Mouse (Mus musculus) heart, embryonic 15.5 days (tissue): Measurements from ENCODE around the gene Arsb. TPM values are rescaled to one million over a fixed set of nuclear protein-coding genes. Genes with fewer than 3 reads are reported as not detected.

Experiments used
- ATAC-seq: fragments of 200-750 bp; cut with Nextera tagmentation; replicated peaks from 2 replicates; pipeline ENCODE4 v1.8.0; 2017; ENCODE audit warnings: low read depth, moderate TSS enrichment; ENCODE audit not compliant: insufficient number of reproducible peaks, insufficient read depth, low FRiP score
- H3K27ac ChIP-seq: fragments of 300-500 bp; sonication (generic); 2 replicates; pipeline ENCODE4 v1.5.1; 2015; ENCODE audit warnings: mild to moderate bottlenecking, inconsistent platforms
- H3K27me3 ChIP-seq: fragments of 300-500 bp; sonication (generic); 2 replicates; pipeline ENCODE4 v1.6.1; 2015; ENCODE audit warnings: inconsistent platforms
- H3K36me3 ChIP-seq: fragments of 300-500 bp; sonication (generic); 2 replicates; pipeline ENCODE4 v1.6.1; 2015; ENCODE audit warnings: mild to moderate bottlenecking, inconsistent platforms
- H3K4me1 ChIP-seq: fragments of 300-500 bp; sonication (generic); replicated peaks from 2 replicates; pipeline ENCODE4 v1.6.1; 2015; ENCODE audit warnings: inconsistent platforms
- H3K4me2 ChIP-seq: fragments of 300-500 bp; sonication (generic); 2 replicates; pipeline ENCODE4 v1.6.1; 2015; ENCODE audit warnings: inconsistent platforms, mild to moderate bottlenecking, moderate library complexity
- H3K4me3 ChIP-seq: fragments of 300-500 bp; sonication (generic); 2 replicates; pipeline ENCODE4 v1.5.1; 2015; ENCODE audit warnings: mild to moderate bottlenecking, inconsistent platforms
- H3K9ac ChIP-seq: fragments of 300-500 bp; sonication (generic); 2 replicates; pipeline ENCODE4 v1.6.1; 2015; ENCODE audit warnings: mild to moderate bottlenecking, inconsistent platforms
- H3K9me3 ChIP-seq: fragments of 300-500 bp; sonication (generic); replicated peaks from 2 replicates; pipeline ENCODE4 v1.6.1; 2016; ENCODE audit warnings: inconsistent platforms
- WGBS: fragments of 180-500 bp; shearing (Covaris S2); methylation state at CpG from one replicate; pipeline ENCODE4 v1.1.7; 2015; ENCODE audit warnings: mixed read lengths; 5-methylcytosine and 5-hydroxymethylcytosine counted together
- polyA plus RNA-seq: library from polyadenylated mRNA; unstranded; fragments of >200 nt; fragmentation: Nextera tagmentation; extraction: Ambion mirVana; gene quantifications from 2 replicates; pipeline ENCODE4 v1.2.1, GENCODE M21; 2015

Arsb gene
- 7.3 and 11.4 TPM in 2 replicates for polyA plus RNA-seq

GRCm38 (mm10) chr13:93771588-93772278 is at the start of gene Arsb:
Arsb (plus strand) TSS chr13:93771630.
- Histone ChIP-seq H3K4me2 (peak within 1 kb of the TSS; percentile 97), H3K36me3 (no peaks in the 10 kb centered on the region), H3K9me3 (no peaks in the 10 kb centered on the region), H3K9ac (peak within 1 kb of the TSS; percentile 68), H3K4me3 (peak within 1 kb of the TSS; percentile 70), H3K27ac (peak within 1 kb of the TSS; percentile 89), H3K4me1 (peaks cover 7% of the 10 kb centered on the region; the same call in 1 of the 2 replicates), H3K27me3 (no peaks in the 10 kb centered on the region)
- ATAC-seq, result peak; percentile 93
- under 1% methylated on average over 66 of the region's 66 CpGs for WGBS

- no peak for ATAC-seq
- 74% methylated on average over 4 of the region's 4 CpGs for WGBS
- Histone ChIP-seq H3K36me3 (no peaks in the 10 kb centered on the region), H3K4me1 (no peaks in the 10 kb centered on the region), H3K4me3 (no peak overlapping the region), H3K4me2 (no peak overlapping the region), H3K27ac (no peak overlapping the region), H3K9me3 (no peaks in the 10 kb centered on the region), H3K9ac (no peak overlapping the region), H3K27me3 (0 out of 2 replicates have a peak, but pooled peaks cover 2% of the 10 kb centered on the region)
These were observed 49.5 kb upstream of the Arsb start for GRCm38 (mm10) chr13:93721916-93722315.

- 0 out of 2 replicates have a peak, but pooled peaks cover 2% of the 10 kb centered on the region for H3K27me3 ChIP-seq
- H3K36me3 ChIP-seq, result no peaks in the 10 kb centered on the region
- H3K4me1 ChIP-seq, result no peaks in the 10 kb centered on the region
- no peak overlapping the region for H3K4me3 ChIP-seq
- WGBS, result 88% methylated on average over 3 of the region's 3 CpGs
- no peak for ATAC-seq
- no peak overlapping the region for H3K27ac ChIP-seq
- no peak overlapping the region for H3K4me2 ChIP-seq
- H3K9me3 ChIP-seq, result no peaks in the 10 kb centered on the region
- H3K9ac ChIP-seq, result no peak overlapping the region
These were observed 48.0 kb upstream of the Arsb start for GRCm38 (mm10) chr13:93723455-93723854.

- Histone ChIP-seq H3K4me1 (no peaks in the 10 kb centered on the region), H3K36me3 (no peaks in the 10 kb centered on the region), H3K4me3 (no peak overlapping the region), H3K9me3 (no peaks in the 10 kb centered on the region), H3K9ac (no peak overlapping the region), H3K4me2 (no peak overlapping the region), H3K27ac (no peak overlapping the region), H3K27me3 (0 out of 2 replicates have a peak, but pooled peaks cover 2% of the 10 kb centered on the region)
- WGBS, result 31% methylated on average over 2 of the region's 2 CpGs
- no peak for ATAC-seq
These were observed 47.2 kb upstream of the Arsb start for GRCm38 (mm10) chr13:93724206-93724605.

GRCm38 (mm10) chr13:93735131-93735636 is 36.2 kb upstream of the Arsb start:
- Histone ChIP-seq H3K36me3 (no peaks in the 10 kb centered on the region), H3K9me3 (no peaks in the 10 kb centered on the region), H3K9ac (no peak overlapping the region), H3K4me1 (no peaks in the 10 kb centered on the region), H3K4me2 (no peak overlapping the region), H3K4me3 (no peak overlapping the region), H3K27me3 (no peaks in the 10 kb centered on the region), H3K27ac (no peak overlapping the region)
- 81% methylated on average over 5 of the region's 5 CpGs for WGBS
- no peak for ATAC-seq

- H3K9ac ChIP-seq, result no peak overlapping the region
- no peak overlapping the region for H3K27ac ChIP-seq
- no peak overlapping the region for H3K4me3 ChIP-seq
- WGBS, result 40% methylated on average over 8 of the region's 8 CpGs
- no peaks in the 10 kb centered on the region for H3K27me3 ChIP-seq
- no peaks in the 10 kb centered on the region for H3K9me3 ChIP-seq
- ATAC-seq, result no peak
- H3K36me3 ChIP-seq, result no peaks in the 10 kb centered on the region
- H3K4me2 ChIP-seq, result no peak overlapping the region
- H3K4me1 ChIP-seq, result no peaks in the 10 kb centered on the region
These were observed 27.3 kb upstream of the Arsb start for GRCm38 (mm10) chr13:93744118-93744517.

GRCm38 (mm10) chr13:93752597-93753400 is 18.6 kb upstream of the Arsb start:
- no peaks in the 10 kb centered on the region for H3K9me3 ChIP-seq
- no peaks in the 10 kb centered on the region for H3K36me3 ChIP-seq
- WGBS, result 62% methylated on average over 14 of the region's 14 CpGs

GRCm38 (mm10) chr13:93755084-93755483 is 16.3 kb upstream of the Arsb start:
- no peak overlapping the region for H3K9ac ChIP-seq
- H3K27ac ChIP-seq, result no peak overlapping the region
- H3K36me3 ChIP-seq, result no peaks in the 10 kb centered on the region
- whole genome bisulfite sequencing, result 82% methylated on average over 4 of the region's 4 CpGs
- H3K4me2 ChIP-seq, result no peak overlapping the region
- no peak overlapping the region for H3K4me3 ChIP-seq
- H3K9me3 ChIP-seq, result no peaks in the 10 kb centered on the region
- no peak for ATAC-seq
- no peaks in the 10 kb centered on the region for H3K27me3 ChIP-seq
- no peaks in the 10 kb centered on the region for H3K4me1 ChIP-seq

More at GRCm38 (mm10) chr13:93752597-93753400, 18.6 kb upstream of the Arsb start:
- no peak for ATAC-seq
- H3K4me1 ChIP-seq, result no peaks in the 10 kb centered on the region
- no peak overlapping the region for H3K4me2 ChIP-seq
- H3K9ac ChIP-seq, result no peak overlapping the region
- H3K27me3 ChIP-seq, result no peaks in the 10 kb centered on the region
- H3K27ac ChIP-seq, result no peak overlapping the region
- no peak overlapping the region for H3K4me3 ChIP-seq

- Histone ChIP-seq H3K4me1 (no peaks in the 10 kb centered on the region), H3K9ac (no peak overlapping the region), H3K9me3 (no peaks in the 10 kb centered on the region), H3K36me3 (no peaks in the 10 kb centered on the region), H3K27ac (no peak overlapping the region), H3K4me3 (no peak overlapping the region), H3K4me2 (no peak overlapping the region), H3K27me3 (no peaks in the 10 kb centered on the region)
- ATAC-seq, result no peak
- WGBS, result 88% methylated on average over 7 of the region's 7 CpGs
These were observed 14.8 kb upstream of the Arsb start for GRCm38 (mm10) chr13:93756674-93757073.

- H3K36me3 ChIP-seq, result no peaks in the 10 kb centered on the region
- no peak overlapping the region for H3K4me3 ChIP-seq
- no peaks in the 10 kb centered on the region for H3K9me3 ChIP-seq
- H3K27me3 ChIP-seq, result no peaks in the 10 kb centered on the region
- no peak for ATAC-seq
- no peak overlapping the region for H3K27ac ChIP-seq
- WGBS, result 49% methylated on average over 6 of the region's 6 CpGs
- no peaks in the 10 kb centered on the region for H3K4me1 ChIP-seq
- H3K4me2 ChIP-seq, result no peak overlapping the region
- no peak overlapping the region for H3K9ac ChIP-seq
These were observed 13.9 kb upstream of the Arsb start for GRCm38 (mm10) chr13:93757514-93757913.

- Histone ChIP-seq H3K4me3 (no peak overlapping the region), H3K4me1 (no peaks in the 10 kb centered on the region), H3K9me3 (no peaks in the 10 kb centered on the region), H3K9ac (no peak overlapping the region), H3K27ac (no peak overlapping the region), H3K27me3 (no peaks in the 10 kb centered on the region), H3K4me2 (no peak overlapping the region), H3K36me3 (no peaks in the 10 kb centered on the region)
- WGBS, result 54% methylated on average over 14 of the region's 14 CpGs
- no peak for ATAC-seq
These were observed 13.1 kb upstream of the Arsb start for GRCm38 (mm10) chr13:93758149-93758898.
